Mouse (Mus musculus) fibroblast of lung, adult 2 months (primary cell): ENCODE results near the gene Sypl.
"Not testable (repeated sequence)": the region's sequence is repeated elsewhere in the genome, so short reads cannot be mapped to it uniquely, and the experiment has no call there.

ENCODE experiments used
- DNase-seq: peaks from one replicate; pipeline ENCODE4 v3.0.0-alpha.2; 2011; ENCODE audit warnings: low read depth

Gene Sypl

GRCm38 (mm10) chr12:32943951-32944350 lies 9.7 kb upstream of the Sypl start:
- no peak for DNase-seq

- no peak for DNase-seq
These were observed 8.7 kb upstream of the Sypl start for GRCm38 (mm10) chr12:32944884-32945454.

GRCm38 (mm10) chr12:32946376-32946775 lies 7.3 kb upstream of the Sypl start:
- no peak for DNase-seq

DNA sequence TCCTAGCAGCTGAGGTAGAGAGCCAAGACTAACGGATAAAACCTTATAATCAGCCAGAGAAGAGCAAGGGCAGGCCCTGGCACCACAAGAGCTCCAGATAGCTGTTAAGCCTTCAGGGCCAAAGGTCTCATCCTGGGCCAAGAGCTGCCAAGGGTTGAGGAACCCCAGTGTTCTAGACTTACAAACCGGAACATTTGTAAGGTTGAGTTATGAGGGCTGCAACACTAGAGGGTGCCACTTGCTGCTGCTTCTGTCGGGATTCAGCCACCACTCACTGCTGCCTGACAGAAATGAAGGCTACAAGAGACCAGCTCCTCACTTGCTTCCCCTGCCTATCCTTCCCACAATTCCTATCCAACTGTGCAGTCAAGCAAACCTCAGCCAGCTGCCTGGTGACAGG lies 1.3 kb upstream of the Sypl start:
- no peak for DNase-seq

DNA sequence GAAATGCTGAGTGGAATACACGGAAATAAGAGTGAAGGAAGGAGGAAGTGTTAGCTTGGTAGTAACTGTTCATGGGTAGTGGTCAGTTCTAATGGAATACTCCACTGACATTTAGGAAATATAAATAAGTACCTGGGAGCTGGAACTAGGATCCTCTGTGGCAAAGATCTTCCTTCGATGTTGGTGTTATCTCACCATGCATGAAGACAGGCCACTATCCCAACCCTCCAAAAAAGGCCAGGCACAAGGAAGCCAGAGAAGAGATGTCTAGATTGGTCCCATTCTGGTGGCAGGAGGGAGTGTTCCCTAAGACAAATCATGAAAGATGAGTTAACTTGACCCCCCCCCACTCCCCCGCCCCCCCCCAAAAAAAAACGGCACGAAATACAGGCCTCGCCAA lies 625 bp upstream of the Sypl start:
- DNase-seq, result no peak

DNA sequence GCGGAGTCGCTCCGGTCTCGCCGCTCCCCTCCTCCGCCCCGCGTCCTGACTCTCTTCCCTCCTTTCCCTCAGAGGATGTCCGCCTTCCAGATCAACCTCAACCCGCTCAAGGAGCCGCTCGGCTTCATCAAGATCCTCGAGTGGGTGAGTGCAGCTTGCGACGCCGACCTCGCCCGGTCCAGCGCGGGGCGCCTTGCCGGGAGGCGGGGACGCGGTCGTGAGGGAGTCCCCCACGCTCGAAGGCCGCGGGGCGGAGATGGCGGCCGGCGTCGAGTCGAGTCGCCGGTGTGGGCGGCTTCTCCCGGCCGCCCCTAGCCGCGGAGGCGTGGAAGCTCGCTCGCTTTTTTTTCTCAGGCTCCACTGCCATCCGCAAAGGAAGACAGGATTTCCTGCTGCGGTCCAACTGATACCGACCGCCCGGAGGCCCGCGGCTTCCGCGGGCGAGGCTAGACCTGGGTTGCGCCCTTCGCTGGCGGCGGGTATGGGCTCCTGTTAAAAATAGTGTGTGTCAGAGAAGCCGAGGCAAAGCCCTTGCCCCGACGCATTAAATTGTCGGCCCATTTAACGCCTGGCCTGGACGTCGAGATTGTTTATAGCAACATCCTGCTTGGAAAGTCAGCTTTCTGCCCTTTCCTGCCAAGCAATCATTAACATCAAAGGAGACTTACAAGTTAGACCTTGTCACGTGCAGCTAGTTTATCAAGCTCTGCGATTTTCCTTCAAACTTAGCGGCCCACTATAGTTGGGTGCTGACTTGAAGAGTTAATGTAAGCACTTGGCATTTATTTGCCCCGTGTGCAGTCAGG lies 728 bp downstream of the Sypl start:
- DNase-seq, result no peak

GRCm38 (mm10) chr12:32955037-32955436 lies 1.3 kb downstream of the Sypl start:
- no peak for DNase-seq

DNA sequence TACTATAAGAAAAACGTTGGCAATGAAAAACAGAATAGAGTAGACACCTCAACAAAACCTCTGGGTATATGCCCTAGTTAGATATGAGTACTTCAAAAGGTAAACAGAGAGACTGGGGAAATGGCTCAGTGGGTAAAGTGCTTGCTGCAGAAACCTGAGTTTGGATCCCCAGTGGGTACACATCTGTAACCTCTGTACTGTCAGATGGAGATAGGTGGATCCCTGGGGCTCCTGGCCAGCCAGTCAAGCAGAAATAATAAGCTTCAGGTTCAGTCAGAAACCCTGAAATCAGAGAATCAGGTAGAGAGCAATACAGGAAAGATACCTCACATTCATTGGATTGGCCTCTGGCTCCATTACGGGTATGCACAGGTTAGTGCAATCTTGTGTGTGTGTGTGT lies 3.5 kb downstream of the Sypl start:
- DNase-seq, result no peak

DNA sequence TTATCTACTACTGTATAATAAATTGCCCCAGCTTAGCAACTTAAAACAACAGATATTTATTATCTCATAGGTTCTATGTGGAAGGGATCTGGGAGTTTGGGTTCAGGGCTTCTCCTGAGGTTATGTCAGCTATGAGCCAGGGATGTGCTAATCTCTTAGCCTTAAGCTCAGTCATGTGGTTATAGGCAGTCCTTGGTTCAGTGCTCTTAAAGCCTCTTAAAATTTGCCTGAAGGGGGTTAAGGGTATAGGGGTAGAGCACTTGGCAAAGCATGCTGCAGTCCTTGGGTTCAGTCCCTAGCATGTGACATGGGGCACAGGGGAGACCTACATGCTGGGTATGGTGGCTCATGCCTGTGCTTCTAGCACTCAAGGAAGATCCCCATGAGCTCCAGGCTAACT lies 8.4 kb downstream of the Sypl start:
- no peak for DNase-seq

DNA sequence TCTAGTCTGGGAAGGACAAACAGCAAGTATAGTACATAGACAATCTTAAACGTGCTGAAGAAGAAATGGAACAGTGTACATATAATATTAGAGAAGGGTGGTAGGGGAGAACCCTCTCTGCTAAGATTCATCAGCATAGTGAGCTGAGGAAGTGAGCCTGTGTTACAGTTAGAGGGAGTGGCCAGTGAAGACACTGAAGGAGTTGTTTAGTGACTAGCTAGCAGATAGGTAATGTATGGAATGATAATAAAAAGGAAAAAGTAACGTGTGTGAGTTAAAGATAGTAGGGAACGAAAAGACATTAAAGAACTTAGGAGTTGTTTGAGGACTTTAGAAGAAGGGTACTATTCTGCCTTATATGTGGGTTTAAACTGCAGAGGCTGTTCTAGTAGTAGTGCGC lies 10.2 kb downstream of the Sypl start:
- no peak for DNase-seq

DNA sequence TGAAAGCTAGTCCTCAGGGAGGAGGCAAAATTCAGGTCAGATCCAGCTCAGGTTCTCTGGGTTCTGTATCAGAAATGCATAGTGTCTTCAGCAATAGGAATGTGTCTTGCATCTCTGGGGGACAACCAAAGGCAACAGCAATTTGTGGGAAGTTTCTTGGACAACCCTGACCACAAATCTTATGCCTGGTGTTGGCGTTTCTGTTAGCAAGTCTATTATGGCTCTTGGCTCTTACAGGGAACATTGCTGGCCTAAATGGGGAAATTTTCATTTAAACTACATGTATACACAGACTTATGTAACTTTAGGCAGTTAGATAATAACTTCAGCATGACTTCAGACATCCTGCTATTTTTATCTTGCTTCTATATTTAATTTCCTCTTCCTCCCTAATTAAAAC lies 18.6 kb downstream of the Sypl start:
- DNase-seq, result no peak

DNA sequence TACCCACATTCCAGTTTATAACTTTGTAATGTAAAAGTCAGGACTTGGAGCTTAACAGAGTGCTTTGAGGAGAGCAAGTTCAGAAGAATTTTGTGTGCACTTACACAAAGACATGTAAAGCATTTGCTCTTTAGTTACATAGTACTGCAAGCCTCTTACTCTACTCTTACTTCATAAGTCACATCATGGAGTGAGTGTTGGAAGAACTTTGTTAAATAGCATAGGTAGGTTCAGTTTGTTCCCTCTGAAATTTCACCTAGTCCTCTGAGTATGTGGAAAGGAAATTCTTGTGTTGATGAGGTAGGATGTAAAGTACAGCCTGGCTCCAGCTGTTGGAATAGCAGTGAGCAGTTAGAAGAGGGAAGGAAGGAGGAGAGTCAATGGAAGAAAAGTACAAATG lies 21.2 kb downstream of the Sypl start:
- DNase-seq, result no peak

DNA sequence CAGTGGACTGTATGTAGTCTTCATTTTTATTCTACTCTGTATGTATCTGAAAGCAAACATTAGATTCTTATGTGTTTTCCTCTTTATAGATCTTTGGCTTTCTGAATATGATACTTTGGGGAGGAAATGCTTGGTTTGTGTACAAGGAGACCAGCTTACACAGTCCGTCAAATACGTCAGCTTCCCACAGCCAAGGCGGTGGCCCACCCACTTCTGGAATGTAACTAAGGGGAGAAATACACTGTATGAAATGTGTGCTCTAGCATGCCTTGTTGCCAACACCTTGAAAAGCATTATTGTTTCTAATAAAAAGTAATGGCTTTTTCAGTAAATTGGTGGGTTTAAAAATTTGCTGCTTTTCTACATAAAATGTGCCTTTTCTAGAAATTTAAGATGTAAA lies 21.8 kb downstream of the Sypl start:
- DNase-seq, result no peak

DNA sequence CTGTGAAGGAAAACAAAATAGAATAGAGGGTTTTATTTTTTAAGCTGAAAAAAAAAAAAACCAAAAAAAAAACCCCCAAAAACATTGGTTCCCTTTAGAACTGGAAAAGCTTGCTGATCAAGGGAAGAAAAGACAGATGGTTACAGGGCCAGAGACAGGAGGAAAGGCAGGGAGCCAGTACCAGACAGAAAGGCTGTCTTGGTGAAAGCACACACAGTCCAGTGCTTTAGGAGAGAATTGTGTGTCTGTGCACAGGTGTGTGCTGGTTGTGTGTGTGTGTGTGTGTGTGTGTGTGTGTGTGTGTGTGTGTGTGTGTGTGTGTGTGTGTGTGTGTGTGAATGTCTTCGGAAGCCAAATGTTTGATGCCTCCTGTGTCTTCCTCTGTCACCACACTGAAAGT lies 28.9 kb downstream of the Sypl start:
- DNase-seq, result no peak

GRCm38 (mm10) chr12:32983081-32983480 lies 29.4 kb downstream of the Sypl start:
- DNase-seq, result no peak

GRCm38 (mm10) chr12:32986284-32986683 lies 32.6 kb downstream of the Sypl start:
- no peak for DNase-seq

DNA sequence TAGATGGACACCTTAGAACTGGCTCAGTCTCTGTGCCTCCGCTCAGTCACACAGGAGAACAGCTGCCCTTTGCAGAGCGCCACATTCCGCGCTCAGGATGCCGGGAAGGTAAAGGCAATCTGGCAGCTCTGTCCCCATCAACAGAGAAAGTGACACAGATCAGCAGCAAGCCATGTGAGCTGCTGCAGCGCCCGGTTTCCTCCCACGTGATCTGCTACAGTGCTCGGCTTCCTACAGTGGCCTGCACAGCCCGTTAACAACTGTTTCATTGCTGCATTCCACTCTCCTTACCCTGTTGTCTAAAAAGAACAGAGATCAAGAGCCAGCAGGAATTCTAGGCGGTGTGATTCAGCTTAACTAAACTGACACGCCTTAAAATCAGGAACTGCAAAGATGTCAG lies 36.0 kb downstream of the Sypl start:
- DNase-seq, result no peak

DNA sequence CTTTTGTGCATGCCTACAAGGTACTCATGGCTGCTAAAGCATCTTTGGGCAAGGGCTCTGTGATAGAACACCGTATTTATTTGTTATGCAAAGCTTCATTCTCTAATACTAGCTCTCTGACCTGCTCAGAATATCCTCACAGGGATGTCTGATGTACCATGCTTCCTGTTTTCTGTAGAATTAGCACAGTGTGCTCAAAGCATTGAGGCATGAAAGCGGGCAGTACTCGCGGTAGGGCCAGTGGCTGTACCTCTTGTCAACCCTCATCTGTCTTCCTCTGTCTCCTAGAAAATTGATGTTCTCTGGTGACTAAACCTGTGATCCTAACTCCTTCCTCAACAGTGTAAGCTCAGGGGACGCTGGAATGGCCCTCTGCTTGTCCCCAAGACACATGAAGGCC lies 40.4 kb downstream of the Sypl start:
- no peak for DNase-seq

DNA sequence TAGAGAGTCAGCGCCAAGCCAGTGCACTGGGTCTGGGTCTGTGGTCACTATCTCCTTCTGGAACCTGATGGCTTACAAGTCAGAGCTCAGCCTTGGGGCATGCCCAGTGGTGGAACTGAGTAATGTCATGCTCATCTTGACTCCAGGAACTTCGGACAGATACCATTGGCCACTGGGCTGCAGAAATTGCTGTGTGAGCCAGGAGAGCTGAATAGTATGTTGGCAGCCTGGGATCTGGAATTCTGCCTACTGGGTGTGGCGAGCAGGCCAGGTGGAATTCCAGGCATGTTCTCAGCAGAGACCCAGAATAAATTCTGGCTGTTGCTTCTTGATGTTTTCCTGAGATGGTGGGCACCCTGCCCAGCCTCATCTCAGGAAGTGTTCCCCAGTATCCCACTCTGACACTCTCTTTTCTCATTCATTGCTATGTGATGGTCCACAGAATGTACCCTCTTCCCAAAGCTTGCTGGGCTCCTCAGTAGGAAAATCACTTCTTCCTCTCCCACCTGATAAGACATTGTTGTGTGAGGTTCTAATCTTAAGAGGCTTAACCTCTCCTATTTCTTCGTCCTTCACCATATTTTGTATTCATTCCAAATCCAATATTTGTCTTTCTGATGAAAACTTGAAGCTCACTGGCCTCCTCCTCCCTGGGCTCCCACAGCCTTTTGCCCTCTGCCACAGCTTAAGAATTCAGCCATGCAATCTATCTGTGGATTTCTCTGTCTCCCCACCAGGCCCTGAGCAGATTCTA lies 41.6 kb downstream of the Sypl start:
- DNase-seq, result peak; percentile 35

GRCm38 (mm10) chr12:32998766-32999165 lies 45.1 kb downstream of the Sypl start:
- no peak for DNase-seq

GRCm38 (mm10) chr12:32999778-33000177 lies 46.1 kb downstream of the Sypl start:
- DNase-seq, result not testable (repeated sequence)

GRCm38 (mm10) chr12:33000402-33000801 lies 46.7 kb downstream of the Sypl start:
- DNase-seq, result no peak

GRCm38 (mm10) chr12:33003339-33003965 lies 49.8 kb downstream of the Sypl start:
- DNase-seq, result no peak
